In the genomic region with DNA sequence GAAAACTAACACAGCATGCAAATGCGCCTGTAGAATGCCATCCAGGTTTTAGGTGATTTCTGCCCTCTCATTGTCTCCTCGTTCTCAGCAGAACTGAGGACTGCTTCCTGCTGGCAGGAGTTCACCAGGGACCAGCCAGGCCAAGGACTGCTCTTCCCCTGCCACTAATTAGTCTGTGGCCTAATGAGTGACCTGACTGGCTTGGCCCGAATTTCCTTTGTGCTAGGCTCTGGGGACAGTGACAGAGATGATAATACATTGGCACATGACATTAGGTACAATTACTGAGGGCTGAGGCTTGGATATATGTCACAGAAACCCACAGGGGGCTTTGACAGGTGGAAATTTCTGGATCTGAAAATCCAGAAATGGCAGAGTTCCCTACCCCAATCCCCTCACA, we compare ENCODE assay signal across 33 mouse cellular contexts. TPM values are rescaled to one million over a fixed set of nuclear protein-coding genes. Genes with fewer than 3 reads are reported as not detected.
"Had no signal": no experiment of that assay in that cellular context is flagged by ENCODE, and none has a peak within 500 bp of the region (broad histone marks: within the 10 kb centered on the region; RNA-seq: fewer than 3 reads in every experiment).

No protein-coding gene starts in this region.

- H3K4me3 ChIP-seq: embryonic facial prominence, embryonic 10.5 days; embryonic facial prominence, embryonic 12.5 days; embryonic facial prominence, embryonic 13.5 days; embryonic facial prominence, embryonic 15.5 days; erythroblast, embryonic 14.5 days; forebrain, embryonic 10.5 days; forebrain, embryonic 12.5 days; forebrain, embryonic 13.5 days; forebrain, embryonic 15.5 days; gastrocnemius, adult 2 months; heart, adult 2 months had no signal

- H3K4me2 ChIP-seq: embryonic facial prominence, embryonic 12.5 days; embryonic facial prominence, embryonic 13.5 days; embryonic facial prominence, embryonic 15.5 days; forebrain, embryonic 12.5 days; forebrain, embryonic 13.5 days; forebrain, embryonic 15.5 days had no signal

- DNase-seq: cerebellum, adult 8-10 months; cerebellum, adult 9-10 months; cerebellum, adult 9-11 months; cerebellum, postnatal 10 days; cerebellum, postnatal 14 days; cerebellum, postnatal 25 days; cerebellum, postnatal 36 days; embryo, embryonic 11 days; forebrain, postnatal 0 days; gastrocnemius, adult 2 months; gastrocnemius, postnatal 10 days; gastrocnemius, postnatal 14 days; gastrocnemius, postnatal 25 days; gastrocnemius, postnatal 36 days; heart, adult 11 months; heart, adult 18-20 months; heart, adult 2 months had no signal

- ATAC-seq: forebrain, embryonic 13.5 days; forebrain, embryonic 14.5 days; forebrain, embryonic 15.5 days; forebrain, embryonic 16.5 days; forebrain, postnatal 0 days had no signal

- H3K9ac ChIP-seq: embryonic facial prominence, embryonic 12.5 days; embryonic facial prominence, embryonic 13.5 days; embryonic facial prominence, embryonic 15.5 days; forebrain, embryonic 12.5 days; forebrain, embryonic 13.5 days; forebrain, embryonic 15.5 days; forebrain, postnatal 0 days had no signal

- H3K4me1 ChIP-seq: embryonic facial prominence, embryonic 10.5 days; embryonic facial prominence, embryonic 12.5 days; embryonic facial prominence, embryonic 13.5 days; embryonic facial prominence, embryonic 15.5 days; forebrain, embryonic 10.5 days; forebrain, embryonic 12.5 days; forebrain, embryonic 13.5 days; forebrain, embryonic 15.5 days had no signal

- H3K27me3 ChIP-seq: embryonic facial prominence, embryonic 12.5 days; embryonic facial prominence, embryonic 15.5 days; forebrain, embryonic 12.5 days; forebrain, embryonic 13.5 days; forebrain, embryonic 15.5 days had no signal

- H3K9me3 ChIP-seq: embryonic facial prominence, embryonic 10.5 days; embryonic facial prominence, embryonic 12.5 days; embryonic facial prominence, embryonic 13.5 days; embryonic facial prominence, embryonic 15.5 days; forebrain, embryonic 12.5 days; forebrain, embryonic 13.5 days; forebrain, embryonic 15.5 days had no signal

- H3K27ac ChIP-seq: embryonic facial prominence, embryonic 10.5 days; embryonic facial prominence, embryonic 12.5 days; embryonic facial prominence, embryonic 13.5 days; embryonic facial prominence, embryonic 15.5 days; forebrain, embryonic 10.5 days; forebrain, embryonic 12.5 days; forebrain, embryonic 13.5 days; forebrain, embryonic 15.5 days; gastrocnemius, adult 2 months; heart, adult 2 months had no signal

- H3K36me3 ChIP-seq: embryonic facial prominence, embryonic 10.5 days; embryonic facial prominence, embryonic 12.5 days; embryonic facial prominence, embryonic 13.5 days; embryonic facial prominence, embryonic 15.5 days; forebrain, embryonic 10.5 days; forebrain, embryonic 12.5 days; forebrain, embryonic 15.5 days had no signal

RNA-seq across cellular contexts. Expression of gene Ttll9, which starts 14.7 kb away (rescaled TPM):
- total RNA-seq: gastrocnemius, adult 18-20 months; gastrocnemius, adult 2 months; gastrocnemius, adult 8-10 months; gastrocnemius, postnatal 10 days; gastrocnemius, postnatal 14 days; gastrocnemius, postnatal 25 days; gastrocnemius, postnatal 36 days; gastrocnemius, postnatal 4 days; heart, adult 18-20 months; heart, adult 2 months had no signal
- polyA plus RNA-seq: erythroblast, embryonic 14.5 days had no signal

RNA-seq across cellular contexts. Expression of gene Dusp15, which starts 25.5 kb away (rescaled TPM):
- total RNA-seq: common myeloid progenitor, adult 5-6 weeks; granulocyte monocyte progenitor cell, adult 5-6 weeks; heart, adult 18-20 months; heart, adult 2 months had no signal
- polyA plus RNA-seq: erythroblast, embryonic 14.5 days had no signal

RNA-seq across cellular contexts. Expression of gene Foxs1, which starts 44.0 kb away (rescaled TPM):
- total RNA-seq: common myeloid progenitor, adult 5-6 weeks; granulocyte monocyte progenitor cell, adult 5-6 weeks had no signal
- polyA plus RNA-seq: erythroblast, embryonic 14.5 days had no signal

RNA-seq across cellular contexts. Expression of gene Xkr7, which starts 54.7 kb away (rescaled TPM):
- total RNA-seq: common myeloid progenitor, adult 5-6 weeks; gastrocnemius, adult 18-20 months; gastrocnemius, adult 2 months; gastrocnemius, adult 8-10 months; gastrocnemius, postnatal 36 days; granulocyte monocyte progenitor cell, adult 5-6 weeks; heart, adult 18-20 months; heart, adult 2 months had no signal
- polyA plus RNA-seq: embryonic facial prominence, embryonic 13.5 days; embryonic facial prominence, embryonic 15.5 days; erythroblast, embryonic 14.5 days had no signal
